Mouse (Mus musculus) lung, postnatal 0 days (tissue): ENCODE measurements at regions not wholly inside any gene's neighbourhood (a gene's known extent, or its start where the extent isn't known, plus 50 kb on each side); places are given as distances from the start of the nearest gene placed in this dataset.

Source experiments
- ATAC-seq: fragments of 200-750 bp; cut with Nextera tagmentation; 2 replicates; pipeline ENCODE4 v1.8.0; 2017; ENCODE audit warnings: moderate library complexity
- DNase-seq: peaks from one replicate; pipeline ENCODE4 v3.0.0-alpha.2; 2016; ENCODE audit warnings: low spot score
- H3K27ac ChIP-seq: fragments of 300-500 bp; sonication (generic); 2 replicates; pipeline ENCODE4 v1.5.1; 2014; ENCODE audit warnings: antibody characterized with exemption, mild to moderate bottlenecking, low read length, mixed read lengths
- H3K27me3 ChIP-seq: fragments of 300-500 bp; sonication (generic); replicated peaks from 2 replicates; pipeline ENCODE4 v1.6.1; 2014; ENCODE audit warnings: low read length, mixed read lengths; ENCODE audit not compliant: insufficient read depth
- H3K36me3 ChIP-seq: fragments of 300-500 bp; sonication (generic); 2 replicates; pipeline ENCODE4 v1.6.1; 2014; ENCODE audit warnings: low read length, mixed read lengths; ENCODE audit not compliant: insufficient read depth
- H3K4me1 ChIP-seq: fragments of 300-500 bp; sonication (generic); 2 replicates; pipeline ENCODE4 v1.6.1; 2014; ENCODE audit warnings: antibody characterized with exemption, low read depth, low read length, mixed read lengths; ENCODE audit not compliant: insufficient read depth
- H3K4me2 ChIP-seq: fragments of 300-500 bp; sonication (generic); replicated peaks from 2 replicates; pipeline ENCODE4 v1.6.1; 2014; ENCODE audit warnings: low read depth, mild to moderate bottlenecking, low read length, moderate library complexity, mixed read lengths
- H3K4me3 ChIP-seq: fragments of 300-500 bp; sonication (generic); 2 replicates; pipeline ENCODE4 v1.5.1; 2014; ENCODE audit warnings: low read depth, low read length
- H3K9ac ChIP-seq: fragments of 300-500 bp; sonication (generic); replicated peaks from 2 replicates; pipeline ENCODE4 v1.6.1; 2014; ENCODE audit warnings: low read depth, mild to moderate bottlenecking
- H3K9me3 ChIP-seq: fragments of 300-500 bp; sonication (generic); 2 replicates; pipeline ENCODE4 v1.6.1; 2016; ENCODE audit warnings: low read length, mixed read lengths
- CTCF ChIP-seq: IDR thresholded peaks from 2 replicates; pipeline ENCODE4 v1.5.1; 2016; ENCODE audit warnings: antibody characterized with exemption, mild to moderate bottlenecking
- EP300 ChIP-seq: IDR thresholded peaks from 2 replicates; pipeline ENCODE4 v1.6.1; 2016; ENCODE audit warnings: antibody characterized with exemption, mild to moderate bottlenecking, control low read depth
- WGBS: fragments of 180-500 bp; shearing (Covaris S2); extraction: QIAGEN DNeasy Blood & Tissue Kit; methylation state at CpG from one replicate; pipeline ENCODE4 v1.1.7; 2014; 5-methylcytosine and 5-hydroxymethylcytosine counted together

DNA sequence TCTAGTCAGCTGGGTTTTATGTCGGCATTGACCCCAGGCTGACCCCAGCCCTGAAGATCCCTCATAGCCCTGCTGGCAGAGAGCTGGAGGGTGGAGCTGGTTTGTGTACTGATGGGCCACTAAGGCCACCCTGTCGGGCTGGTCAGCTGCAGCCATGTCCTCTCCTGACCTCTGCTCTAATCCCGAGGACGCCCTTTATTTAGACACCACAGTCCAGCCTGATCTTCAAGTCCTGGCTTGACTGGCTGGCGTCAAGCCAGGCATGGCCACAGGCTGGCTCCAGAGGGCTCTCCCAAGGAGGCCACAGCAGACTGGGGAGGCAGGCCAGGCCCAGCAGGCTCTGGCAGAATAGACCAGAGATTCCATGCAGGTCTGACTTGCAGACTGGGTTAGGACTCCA lies 264.8 kb downstream of the Bcor start:
- TF ChIP-seq CTCF (no peak), EP300 (no peak)
- 37% methylated on average over 5 of the region's 5 CpGs for WGBS
- H3K4me3 ChIP-seq = no peak overlapping the region
- no peak overlapping the region for H3K4me2 ChIP-seq
- no peak for DNase-seq
- H3K27ac ChIP-seq = no peak overlapping the region
- no peak overlapping the region for H3K9ac ChIP-seq
- H3K9me3 ChIP-seq = no peaks in the 10 kb centered on the region
- H3K36me3 ChIP-seq = no peaks in the 10 kb centered on the region
- no peaks in the 10 kb centered on the region for H3K27me3 ChIP-seq
- H3K4me1 ChIP-seq = no peaks in the 10 kb centered on the region
- ATAC-seq = no peak; the same call in 1 of the 2 replicates

DNA sequence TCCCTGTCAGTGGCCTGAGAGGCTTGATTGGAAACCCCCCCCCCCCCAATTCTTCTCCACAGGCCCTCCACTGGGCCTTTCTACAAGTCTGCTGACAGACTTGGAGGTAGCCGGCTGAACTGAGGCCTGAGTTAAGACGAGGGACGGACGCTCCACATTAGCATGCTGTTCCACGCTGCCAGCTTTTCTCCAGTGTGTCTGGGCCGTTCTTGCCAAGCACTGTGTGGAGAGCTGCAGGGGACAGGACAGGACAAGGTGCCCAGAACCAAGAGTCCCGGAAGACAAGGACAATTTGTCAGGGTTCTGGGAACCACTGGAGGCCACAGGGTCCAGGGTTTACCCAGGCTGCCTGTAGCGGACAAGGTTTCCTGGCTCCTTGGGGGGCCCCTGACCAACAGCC lies 261.9 kb downstream of the Bcor start:
- ATAC-seq (no peak), DNase-seq (no peak)
- Histone ChIP-seq H3K36me3 (no peaks in the 10 kb centered on the region), H3K27me3 (no peaks in the 10 kb centered on the region), H3K27ac (no peak overlapping the region), H3K4me1 (no peaks in the 10 kb centered on the region), H3K4me2 (no peak overlapping the region), H3K4me3 (no peak overlapping the region), H3K9ac (no peak overlapping the region), H3K9me3 (no peaks in the 10 kb centered on the region)
- TF ChIP-seq CTCF = no peak
- no peak for TF ChIP-seq EP300
- 87% methylated on average over 8 of the region's 8 CpGs for WGBS

DNA sequence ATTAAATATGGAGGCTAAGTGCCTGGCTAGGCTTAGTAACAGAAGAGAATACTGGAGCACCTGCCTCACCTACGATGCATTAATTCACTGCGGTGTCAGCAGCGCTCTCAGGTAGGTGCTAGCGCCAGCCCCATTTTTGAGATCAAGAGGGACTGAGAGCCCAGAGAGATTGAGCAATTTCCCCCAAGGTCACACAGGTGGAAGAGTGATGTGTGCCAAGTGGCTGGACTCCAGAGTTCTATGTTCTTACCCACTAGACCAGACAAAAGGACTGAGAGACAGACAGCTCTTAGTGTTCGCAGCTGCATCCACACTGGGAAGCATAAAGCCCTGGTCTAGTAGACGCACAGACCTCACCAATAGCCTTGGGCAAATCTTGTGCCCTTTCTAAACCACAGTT lies 261.1 kb downstream of the Bcor start:
- Histone ChIP-seq H3K4me3 (no peak overlapping the region), H3K4me1 (no peaks in the 10 kb centered on the region), H3K27ac (no peak overlapping the region), H3K9me3 (no peaks in the 10 kb centered on the region), H3K36me3 (no peaks in the 10 kb centered on the region), H3K27me3 (no peaks in the 10 kb centered on the region), H3K4me2 (no peak overlapping the region), H3K9ac (no peak overlapping the region)
- DNase-seq = peak; percentile 11
- 77% methylated on average over 6 of the region's 6 CpGs for WGBS
- TF ChIP-seq CTCF (no peak), EP300 (no peak)
- ATAC-seq = no peak

DNA sequence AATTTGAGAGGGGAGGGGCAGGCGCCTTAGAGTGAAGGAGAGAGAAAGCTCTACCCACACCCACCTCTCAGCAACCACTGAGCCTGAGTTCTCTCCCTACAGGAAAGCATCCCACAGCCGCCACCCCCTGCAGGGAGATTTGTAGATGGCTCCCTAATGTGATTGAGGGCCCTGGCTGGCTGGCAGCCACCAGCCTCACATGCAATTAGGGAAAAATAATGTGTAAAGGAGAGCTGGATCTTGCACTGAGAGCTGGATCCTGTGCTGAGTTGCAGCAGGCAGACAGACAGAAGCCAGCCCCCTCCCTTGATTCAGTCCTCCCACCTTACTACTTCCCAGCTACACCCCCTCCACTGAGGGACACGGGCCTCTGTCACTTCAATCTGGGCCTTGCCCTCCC lies 260.2 kb downstream of the Bcor start:
- Histone ChIP-seq H3K4me2 (no peak overlapping the region), H3K27me3 (no peaks in the 10 kb centered on the region), H3K9me3 (no peaks in the 10 kb centered on the region), H3K27ac (no peak overlapping the region), H3K36me3 (no peaks in the 10 kb centered on the region), H3K4me3 (no peak overlapping the region), H3K4me1 (no peaks in the 10 kb centered on the region), H3K9ac (no peak overlapping the region)
- 49% methylated on average over 3 of the region's 3 CpGs for WGBS
- no peak for TF ChIP-seq CTCF
- no peak for TF ChIP-seq EP300
- DNase-seq (no peak), ATAC-seq (no peak)

DNA sequence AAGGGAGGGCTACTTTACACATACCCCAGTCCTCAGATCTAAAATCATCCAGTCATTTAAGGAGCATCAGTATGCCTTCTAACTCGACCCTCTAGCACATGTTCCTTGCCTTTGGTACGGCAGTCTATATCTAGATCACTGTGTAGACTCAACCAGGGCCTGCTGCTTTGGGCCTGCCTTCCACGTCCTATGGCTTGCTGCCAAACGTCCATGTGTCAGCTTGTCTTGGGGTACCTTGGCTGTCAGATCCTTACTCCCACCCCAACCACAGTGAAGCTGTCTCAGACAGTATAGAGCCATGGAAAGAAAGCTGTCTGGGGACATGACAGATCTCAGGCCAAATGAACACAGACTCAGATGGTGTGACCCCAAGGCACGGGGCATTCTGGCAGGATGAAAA lies 258.4 kb downstream of the Bcor start:
- Histone ChIP-seq H3K4me2 (no peak overlapping the region), H3K4me1 (no peaks in the 10 kb centered on the region), H3K27ac (no peak overlapping the region), H3K4me3 (no peak overlapping the region), H3K9ac (no peak overlapping the region), H3K27me3 (no peaks in the 10 kb centered on the region), H3K36me3 (no peaks in the 10 kb centered on the region), H3K9me3 (no peaks in the 10 kb centered on the region)
- DNase-seq (no peak), ATAC-seq (peak; percentile 38; the same call in 1 of the 2 replicates)
- TF ChIP-seq EP300 (no peak), CTCF (no peak)
- WGBS = 50% methylated on average over 5 of the region's 5 CpGs

DNA sequence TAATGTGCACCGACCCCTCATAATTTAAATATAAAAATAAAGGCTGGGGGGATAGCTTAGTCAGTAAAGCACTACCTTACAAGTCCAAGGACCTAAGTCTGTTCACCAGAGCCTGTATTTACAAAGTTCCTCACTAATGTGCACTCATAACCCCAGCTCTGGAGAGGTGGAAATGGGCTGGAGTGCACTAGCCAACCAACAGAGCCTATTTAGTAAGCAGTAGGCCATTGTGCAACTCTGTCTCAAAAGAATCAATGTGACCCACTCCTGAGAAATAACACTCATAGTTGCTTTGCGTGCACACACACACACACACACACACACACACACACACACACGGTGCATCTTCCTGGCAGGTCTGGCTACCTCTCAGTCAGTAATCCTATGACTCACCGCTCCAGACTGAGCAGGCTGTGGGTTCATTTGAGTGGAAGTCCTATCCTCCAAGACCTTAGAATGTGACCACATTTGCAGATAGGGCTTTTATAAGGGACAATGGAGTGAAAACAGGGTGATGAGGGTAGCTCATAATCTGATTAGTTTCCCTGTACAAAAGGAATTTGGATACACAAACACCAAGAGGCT lies 256.9 kb downstream of the Bcor start:
- Histone ChIP-seq H3K4me1 (no peaks in the 10 kb centered on the region), H3K4me3 (no peak overlapping the region), H3K4me2 (no peak overlapping the region), H3K9me3 (no peaks in the 10 kb centered on the region), H3K27ac (no peak overlapping the region), H3K27me3 (no peaks in the 10 kb centered on the region), H3K9ac (no peak overlapping the region), H3K36me3 (no peaks in the 10 kb centered on the region)
- 93% methylated on average over 4 of the region's 4 CpGs for WGBS
- TF ChIP-seq CTCF = no peak
- DNase-seq (no peak), ATAC-seq (0 out of 2 replicates have a peak, but pooled peaks have one; percentile 38)

DNA sequence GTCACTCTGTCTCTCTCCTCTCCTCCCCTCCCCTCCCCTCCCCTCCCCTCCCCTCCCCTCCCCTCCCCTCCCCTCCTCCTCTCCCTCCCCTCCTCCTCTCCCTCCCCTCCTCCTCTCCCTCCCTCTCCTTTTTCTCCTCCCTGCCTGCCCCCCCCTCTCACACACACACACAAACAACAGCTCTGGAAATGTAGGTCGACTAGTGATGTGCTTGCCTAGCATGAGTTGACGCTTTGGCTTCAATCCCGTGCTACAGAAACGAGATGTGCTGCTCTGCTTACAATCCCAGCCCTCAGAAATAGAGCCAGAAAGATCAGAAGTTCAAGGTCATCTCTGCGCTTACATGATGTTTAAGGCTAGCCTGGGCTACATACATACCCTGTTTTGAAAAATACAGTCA lies 254.9 kb downstream of the Bcor start:
- H3K4me1 ChIP-seq = no peaks in the 10 kb centered on the region
- H3K9me3 ChIP-seq = no peaks in the 10 kb centered on the region
- no peak for TF ChIP-seq EP300
- no peak for TF ChIP-seq CTCF
- no peak overlapping the region for H3K9ac ChIP-seq
- 40% methylated on average over 5 of the region's 5 CpGs for WGBS
- H3K27ac ChIP-seq = no peak overlapping the region
- H3K4me3 ChIP-seq = no peak overlapping the region
- H3K36me3 ChIP-seq = no peaks in the 10 kb centered on the region
- no peaks in the 10 kb centered on the region for H3K27me3 ChIP-seq
- no peak overlapping the region for H3K4me2 ChIP-seq
- DNase-seq (no peak), ATAC-seq (no peak)
